Mouse (Mus musculus) adrenal gland, postnatal 10 days (tissue): ENCODE measurements around the gene 9930021J03Rik. TPM values are rescaled to one million over a fixed set of nuclear protein-coding genes. Genes with fewer than 3 reads are reported as not detected.

Source experiments
- DNase-seq: peaks from one replicate; pipeline ENCODE4 v3.0.0; 2021; ENCODE audit warnings: mixed read lengths
- total RNA-seq, 2 experiments: library from RNA; stranded (reverse); gene quantifications; 2 replicates each; pipeline ENCODE4 v1.2.3; 2021

Gene 9930021J03Rik
- total RNA-seq, 2 experiments from 2014 or later: 16.7 to 18.8 TPM

DNA sequence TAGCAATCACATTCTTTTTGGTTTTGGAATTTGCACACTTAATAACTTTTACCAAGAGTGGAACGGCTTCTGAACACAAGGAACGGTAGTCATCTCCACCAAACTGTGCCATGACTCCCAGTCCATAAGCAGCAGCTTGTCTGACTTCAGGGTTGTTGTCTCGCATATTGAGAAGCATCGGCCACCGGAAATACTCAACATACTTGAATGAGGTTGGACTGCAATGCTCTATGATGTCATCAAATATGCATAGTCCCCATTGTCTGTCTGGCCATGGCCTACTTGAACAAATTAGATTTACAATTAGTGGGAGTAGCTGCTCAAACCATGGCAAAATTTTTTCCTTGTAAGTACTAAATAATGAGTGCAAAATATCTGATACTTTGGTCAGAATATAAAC is 4.2 kb upstream of the 9930021J03Rik start:
- DNase-seq: no peak

GRCm38 (mm10) chr19:29805101-29805916 is 480 bp downstream of the 9930021J03Rik start:
- DNase-seq: peak; percentile 87

DNA sequence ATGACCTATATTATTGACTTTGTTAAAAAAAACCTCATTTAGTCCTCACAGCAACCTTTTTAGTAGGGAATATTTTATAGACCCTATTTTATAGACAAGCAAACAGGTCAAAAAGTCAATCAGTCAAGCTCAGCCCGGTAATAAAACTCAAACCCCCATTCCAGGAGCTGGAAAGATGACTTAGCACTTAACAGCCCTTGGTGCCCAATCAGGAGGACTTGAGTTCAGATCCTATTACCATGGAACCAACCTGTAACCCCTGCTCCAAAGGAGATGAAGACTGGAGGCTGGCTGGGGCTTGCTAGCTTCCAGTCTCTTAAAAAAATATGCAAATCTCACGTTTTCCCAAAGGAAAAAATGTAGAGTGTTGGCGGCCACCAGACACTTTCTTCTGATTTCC is 1.8 kb downstream of the 9930021J03Rik start:
- no peak for DNase-seq

- no peak for DNase-seq
These were observed 8.4 kb downstream of the 9930021J03Rik start for GRCm38 (mm10) chr19:29797371-29797770.

DNA sequence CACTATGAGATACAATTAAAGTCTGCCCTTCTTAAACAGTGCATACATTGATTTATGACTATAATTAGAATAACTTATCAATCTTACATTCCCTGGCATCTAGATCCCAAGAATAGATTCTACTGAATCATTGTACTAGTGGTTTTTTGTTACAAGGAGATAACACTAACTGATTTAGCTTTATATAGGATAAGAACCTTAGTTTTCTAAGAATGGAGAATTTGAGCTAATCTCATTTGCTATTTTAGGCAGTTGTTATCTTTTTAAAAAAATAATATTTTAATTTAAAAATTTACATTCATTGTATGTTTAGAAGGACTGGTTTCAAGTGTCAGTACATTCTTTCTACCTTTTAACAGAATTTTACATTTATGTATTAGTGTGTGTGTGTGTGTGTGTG is 17.8 kb downstream of the 9930021J03Rik start:
- DNase-seq: no peak

DNA sequence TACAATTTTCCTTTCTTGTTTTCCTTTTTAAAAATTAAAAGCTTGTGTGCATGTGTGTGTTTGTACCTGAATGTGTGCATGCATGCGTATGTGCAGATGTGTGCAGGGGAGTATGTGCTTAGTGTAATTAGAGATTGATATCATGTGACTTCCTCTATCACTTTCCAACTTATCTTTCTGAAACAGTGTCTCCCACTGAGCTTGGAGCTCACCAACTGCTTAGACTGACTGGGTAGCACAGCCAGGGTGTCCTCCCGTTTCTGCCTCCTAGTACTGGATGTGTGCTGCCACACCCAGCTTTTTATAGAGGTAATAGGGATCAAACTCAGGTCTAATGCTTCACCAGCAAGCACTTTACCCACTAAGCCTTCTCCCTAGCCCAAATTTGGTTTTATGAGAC is 22.9 kb downstream of the 9930021J03Rik start:
- no peak for DNase-seq

- no peak for DNase-seq
These were observed 51.9 kb downstream of the 9930021J03Rik start for GRCm38 (mm10) chr19:29753939-29754338.

- DNase-seq: no peak
These were observed 54.8 kb downstream of the 9930021J03Rik start for GRCm38 (mm10) chr19:29750994-29751393.

DNA sequence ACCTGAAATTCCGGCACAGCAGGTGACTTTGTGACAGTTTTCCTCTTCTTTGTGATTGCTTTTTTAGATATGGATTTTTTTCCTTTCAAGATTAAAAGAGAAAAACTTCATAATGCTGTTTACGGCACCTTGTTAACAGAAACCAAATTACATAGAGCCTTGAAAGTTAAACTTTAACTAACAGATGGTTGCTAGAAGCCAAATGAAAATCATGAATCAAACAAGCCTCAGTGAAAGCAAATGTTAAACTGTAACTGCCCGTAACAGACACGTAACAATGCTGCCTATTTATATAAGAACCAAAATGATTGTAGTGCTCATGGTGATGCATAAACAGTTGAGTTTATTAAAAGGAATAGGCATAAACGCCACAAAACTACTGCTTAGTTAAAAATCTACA is 62.3 kb downstream of the 9930021J03Rik start:
- no peak for DNase-seq

GRCm38 (mm10) chr19:29740661-29741060 is 65.1 kb downstream of the 9930021J03Rik start:
- DNase-seq: no peak

GRCm38 (mm10) chr19:29739608-29740007 is 66.2 kb downstream of the 9930021J03Rik start:
- DNase-seq: no peak

- no peak for DNase-seq
These were observed 70.4 kb downstream of the 9930021J03Rik start for GRCm38 (mm10) chr19:29735421-29735820.

- no peak for DNase-seq
These were observed 87.3 kb downstream of the 9930021J03Rik start for GRCm38 (mm10) chr19:29718476-29718875.

DNA sequence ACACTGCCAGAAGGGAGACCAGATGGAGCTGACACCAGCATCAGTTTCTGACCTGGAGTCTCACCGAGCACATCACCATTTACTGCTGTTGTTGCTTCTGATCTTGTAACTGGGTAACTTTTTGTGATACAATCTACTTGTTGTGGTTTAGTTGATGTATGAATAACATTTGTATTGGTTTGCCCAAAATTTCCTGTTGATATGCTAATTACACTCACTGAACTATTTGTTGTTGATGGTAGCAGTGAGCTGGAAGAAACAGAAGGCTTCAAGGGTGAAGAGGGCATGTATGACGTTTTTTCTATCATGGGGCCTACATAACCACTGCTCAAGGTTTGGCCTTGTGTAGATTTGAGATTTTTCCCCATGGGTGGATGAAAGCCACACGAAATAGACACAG is 87.9 kb downstream of the 9930021J03Rik start:
- DNase-seq: no peak

- DNase-seq: no peak
These were observed 92.3 kb downstream of the 9930021J03Rik start for GRCm38 (mm10) chr19:29713451-29713850.

- no peak for DNase-seq
These were observed 96.3 kb downstream of the 9930021J03Rik start for GRCm38 (mm10) chr19:29709461-29709860.

DNA sequence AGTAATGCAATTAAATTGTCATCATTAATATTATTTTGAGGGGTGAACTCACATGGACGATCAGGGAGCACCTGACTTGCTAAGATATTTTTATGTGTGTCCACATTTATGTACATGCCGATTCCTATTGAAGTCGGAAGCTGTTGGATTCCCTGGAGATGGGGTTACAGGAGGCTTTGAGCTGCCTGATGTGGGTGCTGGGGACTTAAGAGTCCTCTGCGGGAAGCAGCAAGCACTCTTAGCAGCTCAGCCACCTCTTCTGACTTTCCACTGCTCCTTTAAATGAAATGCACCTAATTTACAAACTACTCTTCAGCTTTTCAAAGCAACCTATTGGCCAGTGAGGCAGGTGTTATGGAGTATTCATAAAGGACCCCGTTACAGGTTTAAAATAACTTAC is 97.3 kb downstream of the 9930021J03Rik start:
- no peak for DNase-seq

- DNase-seq: peak; percentile 20
These were observed 97.8 kb downstream of the 9930021J03Rik start for GRCm38 (mm10) chr19:29708003-29708402.

DNA sequence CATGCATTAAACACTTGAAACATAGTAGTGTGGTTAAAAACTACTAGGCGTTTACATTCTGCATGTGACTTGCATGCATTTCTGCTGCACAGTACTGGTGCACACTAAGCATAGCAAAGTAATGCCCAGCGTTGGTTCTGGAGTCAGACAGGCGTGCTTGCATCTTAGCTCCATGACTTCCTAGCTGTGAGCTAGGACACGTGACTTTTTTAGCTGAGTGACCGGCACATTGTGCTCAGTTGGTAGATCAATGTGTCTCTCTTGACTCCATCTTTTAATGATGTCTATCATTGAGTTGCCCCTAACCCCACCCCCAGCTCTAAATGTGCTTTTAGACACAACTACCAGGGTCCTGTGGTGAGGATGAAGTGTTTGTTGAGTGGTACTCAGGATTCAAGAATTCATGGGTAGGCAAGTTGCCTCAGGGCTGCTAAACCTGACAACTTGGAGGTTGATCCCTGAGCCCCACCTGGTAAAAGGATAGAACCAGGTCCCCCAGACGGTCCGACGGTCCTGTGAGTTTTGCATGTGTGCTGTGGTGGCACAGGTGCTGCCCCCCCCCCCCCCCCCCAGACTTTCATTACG is 98.4 kb downstream of the 9930021J03Rik start:
- no peak for DNase-seq

DNA sequence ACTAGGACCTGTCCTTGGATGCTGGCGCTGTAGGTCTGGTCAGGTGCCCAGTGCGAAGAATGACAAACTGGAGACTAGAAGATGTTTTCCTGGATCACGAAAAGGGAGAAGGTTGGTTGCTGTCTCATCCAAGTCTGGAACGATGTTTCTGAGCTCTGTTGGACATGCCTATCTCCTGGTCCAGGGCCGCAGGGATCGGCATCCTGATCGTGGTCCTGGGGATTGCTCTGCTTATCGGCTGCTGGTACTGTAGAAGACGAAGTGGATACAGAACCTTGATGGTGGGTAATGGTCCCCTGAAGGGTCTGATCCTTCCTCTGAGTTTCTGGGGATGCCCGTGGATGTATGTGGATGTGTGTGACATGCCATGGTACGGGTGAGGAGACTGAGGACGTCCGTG is 101.4 kb downstream of the 9930021J03Rik start:
- no peak for DNase-seq

DNA sequence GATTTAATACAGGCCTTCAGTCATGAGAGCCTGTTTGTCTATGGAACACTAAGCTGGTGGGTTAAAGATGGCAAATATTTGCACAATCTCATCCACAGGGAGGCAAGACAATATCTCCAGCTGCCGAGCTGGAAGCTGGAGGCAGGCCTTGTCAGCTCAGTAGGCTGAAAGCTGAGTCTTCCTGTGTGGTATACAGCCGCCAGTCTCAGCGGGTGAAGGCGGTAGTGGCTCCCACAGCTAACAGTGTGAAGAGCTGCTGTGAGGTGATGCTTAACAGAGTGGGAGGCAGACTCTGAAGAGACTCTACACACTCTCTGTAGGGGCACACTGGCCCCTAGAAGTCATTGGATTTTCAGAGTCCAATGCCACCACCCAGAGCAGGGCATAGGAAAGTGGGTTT is 104.1 kb downstream of the 9930021J03Rik start:
- DNase-seq: no peak

- DNase-seq: no peak
These were observed 108.4 kb downstream of the 9930021J03Rik start, which contains the start of gene Mlana for GRCm38 (mm10) chr19:29697245-29697874. TSS of gene Mlana (plus strand) at chr19:29697824.

DNA sequence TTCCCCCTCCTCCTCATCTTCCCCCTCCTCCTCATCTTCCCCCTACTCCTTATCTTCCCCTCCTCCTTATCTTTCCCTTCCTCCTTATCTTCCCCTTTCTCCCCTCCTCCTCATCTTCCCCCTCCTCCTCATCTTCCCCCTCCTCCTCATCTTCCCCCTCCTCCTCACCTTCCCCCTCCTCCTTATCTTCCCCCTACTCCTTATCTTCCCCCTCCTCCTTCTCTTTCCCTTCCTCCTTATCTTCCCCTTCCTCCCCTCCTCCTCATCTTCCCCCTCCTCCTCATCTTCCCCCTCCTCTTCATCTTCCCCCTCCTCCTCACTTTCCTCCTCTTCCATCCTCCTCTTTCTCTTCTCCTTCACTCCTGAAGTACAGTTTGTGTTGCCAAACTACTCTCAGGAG is 108.9 kb downstream of the 9930021J03Rik start:
- no peak for DNase-seq
